Mouse (Mus musculus) forebrain, embryonic 10.5 days (tissue): ENCODE measurements at regions not wholly inside any gene's neighbourhood (a gene's known extent, or its start where the extent isn't known, plus 50 kb on each side); places are given as distances from the start of the nearest gene placed in this dataset.

Experiments used
- DNase-seq: peaks from one replicate; pipeline ENCODE4 v3.0.0-alpha.2; 2017; ENCODE audit warnings: low spot score; ENCODE audit errors: extremely low spot score
- H3K27ac ChIP-seq: fragments of 300-500 bp; sonication (generic); 2 replicates; pipeline ENCODE4 v1.5.1; 2016; ENCODE audit warnings: mild to moderate bottlenecking
- H3K27me3 ChIP-seq: fragments of 300-500 bp; sonication (generic); 2 replicates; pipeline ENCODE4 v1.6.1; 2016; ENCODE audit warnings: mild to moderate bottlenecking; ENCODE audit not compliant: poor library complexity, severe bottlenecking
- H3K36me3 ChIP-seq: fragments of 300-500 bp; sonication (generic); replicated peaks from 2 replicates; pipeline ENCODE4 v1.6.1; 2016; ENCODE audit warnings: mild to moderate bottlenecking, moderate library complexity
- H3K4me1 ChIP-seq: fragments of 300-500 bp; sonication (generic); 2 replicates; pipeline ENCODE4 v1.6.1; 2016
- H3K4me3 ChIP-seq: fragments of 300-500 bp; sonication (generic); 2 replicates; pipeline ENCODE4 v1.5.1; 2016; ENCODE audit warnings: mild to moderate bottlenecking, moderate library complexity
- H3K9me3 ChIP-seq: fragments of 300-500 bp; sonication (generic); 2 replicates; pipeline ENCODE4 v1.6.1; 2016; ENCODE audit warnings: mild to moderate bottlenecking, moderate library complexity
- WGBS: fragments of 180-500 bp; shearing (Covaris S2); methylation state at CpG from one replicate; pipeline ENCODE4 v1.1.7; 2016; 5-methylcytosine and 5-hydroxymethylcytosine counted together

- Histone ChIP-seq H3K36me3 (no peaks in the 10 kb centered on the region), H3K27ac (no peak overlapping the region), H3K9me3 (no peaks in the 10 kb centered on the region), H3K4me1 (no peaks in the 10 kb centered on the region), H3K27me3 (no peaks in the 10 kb centered on the region), H3K4me3 (no peak overlapping the region)
- 84% methylated on average over 2 of the region's 2 CpGs for WGBS
- no peak for DNase-seq
These were observed 54.0 kb upstream of the Satb2 start for GRCm38 (mm10) chr1:57032407-57032806.

- 92% methylated on average over 2 of the region's 2 CpGs for WGBS
- no peaks in the 10 kb centered on the region for H3K4me1 ChIP-seq
These were observed 54.8 kb upstream of the Satb2 start for GRCm38 (mm10) chr1:57033244-57033643.

GRCm38 (mm10) chr1:57034411-57034810, 56.0 kb upstream of the Satb2 start:
- DNase-seq, result no peak
- no peak overlapping the region for H3K27ac ChIP-seq
- H3K36me3 ChIP-seq, result no peaks in the 10 kb centered on the region
- WGBS, result 84% methylated on average over 6 of the region's 6 CpGs
- H3K4me1 ChIP-seq, result no peaks in the 10 kb centered on the region
- H3K4me3 ChIP-seq, result no peak overlapping the region
- no peaks in the 10 kb centered on the region for H3K27me3 ChIP-seq
- no peaks in the 10 kb centered on the region for H3K9me3 ChIP-seq

More at GRCm38 (mm10) chr1:57033244-57033643, 54.8 kb upstream of the Satb2 start:
- Histone ChIP-seq H3K4me3 (no peak overlapping the region), H3K27me3 (no peaks in the 10 kb centered on the region), H3K36me3 (no peaks in the 10 kb centered on the region), H3K27ac (no peak overlapping the region), H3K9me3 (no peaks in the 10 kb centered on the region)
- DNase-seq, result no peak

GRCm38 (mm10) chr1:57036382-57036781, 57.9 kb upstream of the Satb2 start:
- no peak overlapping the region for H3K4me3 ChIP-seq
- no peak for DNase-seq
- H3K4me1 ChIP-seq, result no peaks in the 10 kb centered on the region
- H3K9me3 ChIP-seq, result no peaks in the 10 kb centered on the region
- 92% methylated on average over 3 of the region's 3 CpGs for WGBS
- H3K27ac ChIP-seq, result no peak overlapping the region
- no peaks in the 10 kb centered on the region for H3K36me3 ChIP-seq
- no peaks in the 10 kb centered on the region for H3K27me3 ChIP-seq

- Histone ChIP-seq H3K36me3 (no peaks in the 10 kb centered on the region), H3K27ac (no peak overlapping the region), H3K4me1 (0 out of 2 replicates have a peak, but pooled peaks cover 4% of the 10 kb centered on the region), H3K27me3 (no peaks in the 10 kb centered on the region), H3K4me3 (no peak overlapping the region), H3K9me3 (no peaks in the 10 kb centered on the region)
- no peak for DNase-seq
- 63% methylated on average over 8 of the region's 8 CpGs for WGBS
These were observed 61.8 kb upstream of the Satb2 start for GRCm38 (mm10) chr1:57040201-57040600.

- H3K9me3 ChIP-seq, result no peaks in the 10 kb centered on the region
- H3K27me3 ChIP-seq, result no peaks in the 10 kb centered on the region
- H3K36me3 ChIP-seq, result no peaks in the 10 kb centered on the region
- H3K4me1 ChIP-seq, result 0 out of 2 replicates have a peak, but pooled peaks cover 4% of the 10 kb centered on the region
- H3K4me3 ChIP-seq, result no peak overlapping the region
- no peak for DNase-seq
- H3K27ac ChIP-seq, result no peak overlapping the region
These were observed 63.1 kb upstream of the Satb2 start for GRCm38 (mm10) chr1:57041578-57041977.

GRCm38 (mm10) chr1:57053836-57054235, 75.4 kb upstream of the Satb2 start:
- H3K27ac ChIP-seq, result no peak overlapping the region
- H3K27me3 ChIP-seq, result peaks cover 9% of the 10 kb centered on the region
- 88% methylated on average over 4 of the region's 4 CpGs for WGBS
- H3K9me3 ChIP-seq, result no peaks in the 10 kb centered on the region
- no peak overlapping the region for H3K4me3 ChIP-seq
- H3K36me3 ChIP-seq, result no peaks in the 10 kb centered on the region
- DNase-seq, result no peak
- H3K4me1 ChIP-seq, result peaks cover 15% of the 10 kb centered on the region

- peaks cover 9% of the 10 kb centered on the region for H3K27me3 ChIP-seq
- no peaks in the 10 kb centered on the region for H3K9me3 ChIP-seq
- 87% methylated on average over 9 of the region's 9 CpGs for WGBS
- no peak overlapping the region for H3K4me3 ChIP-seq
- peaks cover 26% of the 10 kb centered on the region for H3K4me1 ChIP-seq
- H3K27ac ChIP-seq, result no peak overlapping the region
- H3K36me3 ChIP-seq, result no peaks in the 10 kb centered on the region
- DNase-seq, result no peak
These were observed 77.5 kb upstream of the Satb2 start for GRCm38 (mm10) chr1:57055976-57056375.

- H3K36me3 ChIP-seq, result no peaks in the 10 kb centered on the region
These were observed 80.8 kb upstream of the Satb2 start for GRCm38 (mm10) chr1:57059216-57059615.

GRCm38 (mm10) chr1:57075221-57075620, 96.8 kb upstream of the Satb2 start:
- H3K36me3 ChIP-seq, result no peaks in the 10 kb centered on the region
- no peak overlapping the region for H3K4me3 ChIP-seq
- no peak for DNase-seq
- peaks cover 11% of the 10 kb centered on the region for H3K4me1 ChIP-seq
- H3K27me3 ChIP-seq, result no peaks in the 10 kb centered on the region
- 88% methylated on average over 3 of the region's 3 CpGs for WGBS
- H3K9me3 ChIP-seq, result no peaks in the 10 kb centered on the region
- H3K27ac ChIP-seq, result no peak overlapping the region

More at GRCm38 (mm10) chr1:57059216-57059615, 80.8 kb upstream of the Satb2 start:
- no peak overlapping the region for H3K4me3 ChIP-seq
- H3K9me3 ChIP-seq, result no peaks in the 10 kb centered on the region
- H3K27me3 ChIP-seq, result peaks cover 16% of the 10 kb centered on the region
- H3K27ac ChIP-seq, result no peak overlapping the region
- peaks cover 26% of the 10 kb centered on the region for H3K4me1 ChIP-seq
- 29% methylated on average over 3 of the region's 3 CpGs for WGBS
- no peak for DNase-seq

GRCm38 (mm10) chr1:57076696-57077095, 98.2 kb upstream of the Satb2 start:
- no peaks in the 10 kb centered on the region for H3K36me3 ChIP-seq
- no peak overlapping the region for H3K4me3 ChIP-seq
- peaks cover 13% of the 10 kb centered on the region for H3K4me1 ChIP-seq
- 0 out of 2 replicates have a peak, but pooled peaks cover 2% of the 10 kb centered on the region for H3K27me3 ChIP-seq
- DNase-seq, result no peak
- no peak overlapping the region for H3K27ac ChIP-seq
- 48% methylated on average over 8 of the region's 8 CpGs for WGBS
- H3K9me3 ChIP-seq, result no peaks in the 10 kb centered on the region

- Histone ChIP-seq H3K4me1 (peaks cover 26% of the 10 kb centered on the region), H3K27me3 (peaks cover 12% of the 10 kb centered on the region; the same call in 1 of the 2 replicates), H3K36me3 (no peaks in the 10 kb centered on the region), H3K9me3 (no peaks in the 10 kb centered on the region), H3K4me3 (no peak overlapping the region), H3K27ac (no peak overlapping the region)
- peak; percentile 8 for DNase-seq
- 65% methylated on average over 4 of the region's 4 CpGs for WGBS
These were observed 101.9 kb upstream of the Satb2 start for GRCm38 (mm10) chr1:57080306-57080705.

GRCm38 (mm10) chr1:57083134-57083533, 104.7 kb upstream of the Satb2 start:
- no peak for DNase-seq
- no peaks in the 10 kb centered on the region for H3K9me3 ChIP-seq
- peaks cover 16% of the 10 kb centered on the region for H3K4me1 ChIP-seq
- no peak overlapping the region for H3K4me3 ChIP-seq
- 61% methylated on average over 17 of the region's 17 CpGs for WGBS
- no peak overlapping the region for H3K27ac ChIP-seq
- H3K27me3 ChIP-seq, result peaks cover 12% of the 10 kb centered on the region; the same call in 1 of the 2 replicates
- H3K36me3 ChIP-seq, result no peaks in the 10 kb centered on the region

- H3K36me3 ChIP-seq, result no peaks in the 10 kb centered on the region
- no peak overlapping the region for H3K27ac ChIP-seq
- peaks cover 12% of the 10 kb centered on the region; the same call in 1 of the 2 replicates for H3K27me3 ChIP-seq
- 89% methylated on average over 6 of the region's 6 CpGs for WGBS
- no peaks in the 10 kb centered on the region for H3K9me3 ChIP-seq
- no peak for DNase-seq
- H3K4me3 ChIP-seq, result no peak overlapping the region
- H3K4me1 ChIP-seq, result peaks cover 16% of the 10 kb centered on the region
These were observed 105.2 kb upstream of the Satb2 start for GRCm38 (mm10) chr1:57083540-57084083.
